Mouse (Mus musculus): ENCODE data around the gene Gm45902. TPM values are rescaled to one million over a fixed set of nuclear protein-coding genes. Genes with fewer than 3 reads are reported as not detected.

Gene Gm45902
- 3.9 and 4.0 TPM in 2 replicates for polyA plus RNA-seq (2015; fragmentation: Nextera tagmentation; extraction: Ambion mirVana)

GRCm38 (mm10) chr2:3512552-3513454, at the start of gene Gm45902, which contains the start of the genes Hspa14 and Cdnf:
Gm45902 (minus strand) TSS chr2:3512790.
Hspa14 (minus strand) TSS chr2:3512814.
Cdnf (plus strand) TSS chr2:3513030.
- Histone ChIP-seq H3K4me3 (replicated peaks) (peak within 1 kb of the TSS; percentile 82), H3K27me3 (replicated peaks) (no peaks in the 10 kb centered on the region), H3K9me3 (no peaks in the 10 kb centered on the region), H3K36me3 (peaks cover 16% of the 10 kb centered on the region), H3K4me2 (peak within 1 kb of the TSS; percentile 84), H3K27ac (peak within 1 kb of the TSS; percentile 79), H3K4me1 (0 out of 2 replicates have a peak, but pooled peaks cover 7% of the 10 kb centered on the region), H3K9ac (peak within 1 kb of the TSS; percentile 86)
- WGBS, result under 1% methylated on average over 60 of the region's 60 CpGs
- ATAC-seq (ENCODE audit: insufficient read depth, low FRiP score, low read depth), result peak; percentile 100

- no peaks in the 10 kb centered on the region for H3K36me3 ChIP-seq
- no peak overlapping the region for H3K27ac ChIP-seq
- ATAC-seq (ENCODE audit: insufficient read depth, low FRiP score, low read depth), result no peak
- H3K4me3 ChIP-seq (replicated peaks), result no peak overlapping the region
- peaks cover 6% of the 10 kb centered on the region for H3K4me1 ChIP-seq
- no peak overlapping the region for H3K4me2 ChIP-seq
- no peak overlapping the region for H3K9ac ChIP-seq
- H3K27me3 ChIP-seq (replicated peaks), result no peaks in the 10 kb centered on the region
- no peaks in the 10 kb centered on the region for H3K9me3 ChIP-seq
- under 1% methylated on average over 4 of the region's 4 CpGs for WGBS
Observed at GRCm38 (mm10) chr2:3546588-3546987, 34.0 kb upstream of the Gm45902 start.

GRCm38 (mm10) chr2:3546055-3546454, 33.5 kb upstream of the Gm45902 start:
- WGBS, result 48% methylated on average over 2 of the region's 2 CpGs
- no peaks in the 10 kb centered on the region for H3K36me3 ChIP-seq
- no peak for ATAC-seq (ENCODE audit: insufficient read depth, low FRiP score, low read depth)
- H3K27ac ChIP-seq, result no peak overlapping the region
- no peaks in the 10 kb centered on the region for H3K27me3 ChIP-seq (replicated peaks)
- no peak overlapping the region for H3K9ac ChIP-seq
- no peak overlapping the region for H3K4me2 ChIP-seq
- peaks cover 7% of the 10 kb centered on the region for H3K4me1 ChIP-seq
- no peaks in the 10 kb centered on the region for H3K9me3 ChIP-seq
- H3K4me3 ChIP-seq (replicated peaks), result no peak overlapping the region

DNA sequence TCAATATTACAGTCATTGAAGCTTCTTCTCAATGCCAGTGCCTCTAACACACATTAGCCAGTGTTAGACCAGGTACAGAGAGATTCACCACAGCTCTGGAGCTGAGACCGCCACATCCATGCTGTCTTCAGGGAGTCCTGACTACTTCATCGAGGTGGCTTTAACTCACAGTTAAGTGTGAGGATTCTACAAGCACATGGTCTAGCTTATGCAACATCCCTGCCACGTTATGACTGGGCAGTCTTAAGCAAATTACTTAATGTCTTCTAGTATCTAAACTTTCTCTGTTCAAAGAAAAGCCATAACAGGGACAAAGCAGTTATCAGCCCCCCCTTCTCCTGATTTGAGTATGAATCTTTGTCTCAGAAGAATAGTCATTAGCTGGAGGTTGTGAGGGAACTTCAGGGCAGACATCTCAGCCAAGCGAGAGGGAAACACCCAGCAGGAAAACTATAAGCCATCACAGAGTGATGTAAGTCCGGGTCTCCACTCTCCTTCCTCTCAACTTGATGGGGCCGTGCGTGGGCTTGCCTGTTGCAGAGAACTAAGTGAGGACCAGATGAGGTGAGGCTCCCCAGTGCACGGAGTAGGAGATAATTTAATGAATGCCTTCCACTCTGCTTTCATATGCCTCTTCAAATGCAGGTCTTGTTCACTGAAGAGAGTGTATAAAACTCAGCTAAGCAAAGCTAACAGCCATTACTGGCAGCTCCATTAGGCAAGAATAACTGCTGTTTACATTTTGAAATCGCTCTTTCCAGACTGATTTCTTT, 28.9 kb upstream of the Gm45902 start:
- Histone ChIP-seq H3K4me2 (no peak overlapping the region), H3K9me3 (no peaks in the 10 kb centered on the region), H3K4me1 (peaks cover 7% of the 10 kb centered on the region), H3K4me3 (replicated peaks) (no peak overlapping the region), H3K27ac (peak overlapping the region; percentile 11; the same call in 1 of the 2 replicates), H3K27me3 (replicated peaks) (no peaks in the 10 kb centered on the region), H3K36me3 (no peaks in the 10 kb centered on the region), H3K9ac (no peak overlapping the region)
- no peak for ATAC-seq (ENCODE audit: insufficient read depth, low FRiP score, low read depth)
- 41% methylated on average over 9 of the region's 9 CpGs for WGBS

- H3K4me3 ChIP-seq (replicated peaks), result no peak overlapping the region
- no peaks in the 10 kb centered on the region for H3K4me1 ChIP-seq
- H3K27me3 ChIP-seq (replicated peaks), result no peaks in the 10 kb centered on the region
- no peak overlapping the region for H3K27ac ChIP-seq
- no peak overlapping the region for H3K4me2 ChIP-seq
- whole genome bisulfite sequencing, result 72% methylated on average over 6 of the region's 6 CpGs
- H3K36me3 ChIP-seq, result no peaks in the 10 kb centered on the region
- ATAC-seq (ENCODE audit: insufficient read depth, low FRiP score, low read depth), result no peak
- H3K9ac ChIP-seq, result no peak overlapping the region
- H3K9me3 ChIP-seq, result no peaks in the 10 kb centered on the region
Observed at GRCm38 (mm10) chr2:3526288-3526687, 13.7 kb upstream of the Gm45902 start.

GRCm38 (mm10) chr2:3522558-3522957, 10.0 kb upstream of the Gm45902 start:
- no peaks in the 10 kb centered on the region for H3K4me1 ChIP-seq
- no peak for ATAC-seq (ENCODE audit: insufficient read depth, low FRiP score, low read depth)
- 68% methylated on average over 4 of the region's 4 CpGs for WGBS
- H3K27me3 ChIP-seq (replicated peaks), result no peaks in the 10 kb centered on the region
- H3K9me3 ChIP-seq, result no peaks in the 10 kb centered on the region
- no peak overlapping the region for H3K4me2 ChIP-seq
- H3K36me3 ChIP-seq, result no peaks in the 10 kb centered on the region
- no peak overlapping the region for H3K9ac ChIP-seq
- H3K27ac ChIP-seq, result no peak overlapping the region
- H3K4me3 ChIP-seq (replicated peaks), result no peak overlapping the region

DNA sequence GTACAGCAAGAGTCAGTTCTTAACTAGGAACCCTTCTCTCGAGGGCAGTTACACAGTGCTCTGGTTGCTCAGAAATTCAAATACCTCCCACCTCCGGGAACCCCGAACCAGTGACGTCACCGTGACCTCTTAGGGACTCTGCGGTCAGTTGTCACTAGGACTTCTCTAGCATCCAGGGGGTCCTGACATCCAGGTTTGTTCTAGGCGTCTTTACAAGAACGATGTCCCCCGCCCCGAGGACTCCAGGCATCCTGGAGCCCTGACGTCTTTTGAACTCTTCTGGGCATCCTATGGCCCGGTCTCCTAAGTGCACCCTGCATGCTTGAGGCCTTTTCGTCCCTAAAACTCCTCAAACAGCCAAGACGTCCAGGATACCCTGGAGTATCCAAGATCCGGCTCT, 514 bp downstream of the Gm45902 start:
- H3K4me1 ChIP-seq, result 0 out of 2 replicates have a peak, but pooled peaks cover 7% of the 10 kb centered on the region
- H3K4me2 ChIP-seq, result peak overlapping the region; percentile 84
- no peaks in the 10 kb centered on the region for H3K9me3 ChIP-seq
- H3K9ac ChIP-seq, result peak overlapping the region; percentile 86
- ATAC-seq (ENCODE audit: insufficient read depth, low FRiP score, low read depth), result 0 out of 2 replicates have a peak, but pooled peaks have one; percentile 0
- H3K27me3 ChIP-seq (replicated peaks), result no peaks in the 10 kb centered on the region
- peaks cover 16% of the 10 kb centered on the region for H3K36me3 ChIP-seq
- peak overlapping the region; percentile 82 for H3K4me3 ChIP-seq (replicated peaks)
- H3K27ac ChIP-seq, result peak overlapping the region; percentile 79
- WGBS, result under 1% methylated on average over 15 of the region's 15 CpGs

DNA sequence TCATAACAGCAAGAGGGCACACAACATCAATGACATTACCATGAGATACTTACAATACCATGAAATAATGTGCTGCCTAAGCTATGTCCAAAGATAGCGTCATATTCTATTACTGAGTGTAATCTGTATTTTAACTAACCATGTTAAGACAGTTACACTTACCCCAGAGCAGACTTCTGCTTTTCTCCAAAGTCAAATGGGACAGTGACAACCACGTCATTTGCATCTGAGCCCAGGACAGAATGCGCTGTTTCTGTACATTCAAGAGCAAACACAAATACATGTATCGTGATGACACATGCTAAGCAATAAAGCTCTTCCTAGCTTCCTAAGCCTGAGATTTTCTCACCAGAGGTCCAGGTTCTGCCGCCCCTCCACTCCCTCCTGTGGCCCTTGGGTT, 11.7 kb downstream of the Gm45902 start:
- Histone ChIP-seq H3K4me3 (replicated peaks) (no peak overlapping the region), H3K27ac (no peak overlapping the region), H3K27me3 (replicated peaks) (no peaks in the 10 kb centered on the region), H3K36me3 (peaks cover 20% of the 10 kb centered on the region; the same call in 1 of the 2 replicates), H3K9ac (no peak overlapping the region), H3K4me1 (no peaks in the 10 kb centered on the region), H3K9me3 (no peaks in the 10 kb centered on the region), H3K4me2 (no peak overlapping the region)
- WGBS, result 94% methylated on average over 5 of the region's 5 CpGs
- no peak for ATAC-seq (ENCODE audit: insufficient read depth, low FRiP score, low read depth)

- no peak for ATAC-seq (ENCODE audit: insufficient read depth, low FRiP score, low read depth)
- Histone ChIP-seq H3K4me3 (replicated peaks) (no peak overlapping the region), H3K4me2 (no peak overlapping the region), H3K36me3 (peaks cover 26% of the 10 kb centered on the region; the same call in 1 of the 2 replicates), H3K9ac (no peak overlapping the region), H3K4me1 (no peaks in the 10 kb centered on the region), H3K9me3 (no peaks in the 10 kb centered on the region), H3K27me3 (replicated peaks) (no peaks in the 10 kb centered on the region), H3K27ac (no peak overlapping the region)
- 88% methylated on average over 6 of the region's 6 CpGs for WGBS
Observed at GRCm38 (mm10) chr2:3499543-3499942, 13.0 kb downstream of the Gm45902 start.

DNA sequence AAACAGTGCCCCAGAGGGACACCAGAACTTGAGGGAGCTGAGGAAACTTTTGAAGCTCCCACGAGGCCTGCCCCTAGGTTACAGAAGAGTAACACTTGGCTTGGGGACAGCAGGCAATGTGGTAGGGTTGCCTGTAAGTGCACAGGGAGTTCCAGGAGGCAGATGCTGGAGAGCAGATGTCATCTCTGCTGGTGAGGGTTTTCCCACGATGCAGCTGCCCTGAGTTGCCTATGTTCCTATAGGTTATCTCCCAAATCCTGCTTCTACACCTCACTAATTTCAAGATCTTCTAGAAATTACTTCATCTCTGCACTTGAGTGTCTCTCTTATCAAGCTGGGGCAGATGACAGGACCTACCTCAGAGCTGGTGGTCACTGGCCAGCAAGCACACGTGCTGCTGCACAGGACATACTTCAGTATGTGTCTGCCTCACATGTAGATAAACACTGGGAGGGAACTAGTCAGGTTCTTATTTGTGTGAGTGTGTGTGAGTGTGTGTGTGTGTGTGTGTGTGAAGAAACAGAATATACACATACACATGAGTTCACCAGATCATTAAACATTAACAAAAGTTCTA, 18.7 kb downstream of the Gm45902 start:
- Histone ChIP-seq H3K4me3 (replicated peaks) (no peak overlapping the region), H3K27me3 (replicated peaks) (no peaks in the 10 kb centered on the region), H3K27ac (no peak overlapping the region), H3K9me3 (no peaks in the 10 kb centered on the region), H3K9ac (no peak overlapping the region), H3K36me3 (peaks cover 35% of the 10 kb centered on the region), H3K4me2 (no peak overlapping the region), H3K4me1 (no peaks in the 10 kb centered on the region)
- ATAC-seq (ENCODE audit: insufficient read depth, low FRiP score, low read depth), result no peak
- 85% methylated on average over 3 of the region's 3 CpGs for WGBS

GRCm38 (mm10) chr2:3489816-3490215, 22.8 kb downstream of the Gm45902 start:
- Histone ChIP-seq H3K4me1 (no peaks in the 10 kb centered on the region), H3K36me3 (peaks cover 17% of the 10 kb centered on the region), H3K4me2 (no peak overlapping the region), H3K27ac (no peak overlapping the region), H3K4me3 (replicated peaks) (no peak overlapping the region), H3K9ac (no peak overlapping the region), H3K27me3 (replicated peaks) (no peaks in the 10 kb centered on the region), H3K9me3 (no peaks in the 10 kb centered on the region)
- no peak for ATAC-seq (ENCODE audit: insufficient read depth, low FRiP score, low read depth)
- 85% methylated on average over 3 of the region's 3 CpGs for WGBS

Data from stomach, embryonic 15.5 days (tissue).